Mouse (Mus musculus): ENCODE measurements around the gene Phf23. TPM values are rescaled to one million over a fixed set of nuclear protein-coding genes. Genes with fewer than 3 reads are reported as not detected.

The Phf23 gene
- total and polyA plus RNA-seq, 2 experiments from 2014 or later = 27.4 to 34.2 TPM

- no peak for DNase-seq (ENCODE audit: low spot score)
- Histone ChIP-seq H3K4me2 (ENCODE audit: low read depth, low read length) (no peak overlapping the region), H3K4me1 (ENCODE audit: control insufficient read depth, insufficient read depth) (peaks cover 6% of the 10 kb centered on the region), H3K4me3 (ENCODE audit: low read depth, low read length) (no peak overlapping the region), H3K27me3 (ENCODE audit: control insufficient read depth, insufficient read depth, low read length) (no peaks in the 10 kb centered on the region), H3K9me3 (replicated peaks; ENCODE audit: control insufficient read depth, low read length) (no peaks in the 10 kb centered on the region), H3K36me3 (replicated peaks; ENCODE audit: control insufficient read depth, insufficient read depth, low read length) (peaks cover 68% of the 10 kb centered on the region), H3K27ac (ENCODE audit: low read depth) (no peak overlapping the region), H3K9ac (replicated peaks; ENCODE audit: low read depth, low read length) (no peak overlapping the region)
- no peak for ATAC-seq (ENCODE audit: insufficient read depth, low read depth)
- TF ChIP-seq EP300 (IDR thresholded peaks at IDR 0.05; ENCODE audit: low read depth) (no peak), CTCF (IDR thresholded peaks at IDR 0.05; ENCODE audit: low read depth) (no peak)
- WGBS = 95% methylated on average over 2 of the region's 2 CpGs
These were observed 20.7 kb upstream of the Phf23 start for GRCm38 (mm10) chr11:69974907-69975306.

DNA sequence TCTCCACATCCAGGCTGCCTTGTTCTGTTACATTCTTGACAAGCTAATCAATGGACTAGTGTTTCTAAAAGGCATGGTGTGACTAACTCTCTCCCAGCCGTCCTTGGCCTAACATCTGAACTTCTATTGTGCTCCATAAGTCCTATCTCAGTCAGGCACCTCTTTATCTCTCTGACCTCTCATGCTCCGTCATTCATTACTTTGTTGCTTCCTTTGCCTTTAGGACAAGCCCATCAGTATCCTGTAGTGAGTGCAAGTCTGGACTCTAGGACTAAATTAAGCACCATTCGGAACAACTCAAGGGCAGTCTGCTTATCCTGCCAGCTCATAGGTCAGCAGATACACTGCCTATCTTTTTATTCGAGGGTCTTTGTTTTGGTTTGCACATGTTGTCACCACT, 19.3 kb upstream of the Phf23 start:
- DNase-seq (ENCODE audit: low spot score) = no peak
- H3K9me3 ChIP-seq (replicated peaks; ENCODE audit: control insufficient read depth, low read length) = no peaks in the 10 kb centered on the region
- 42% methylated on average over 4 of the region's 4 CpGs for WGBS
- H3K36me3 ChIP-seq (replicated peaks; ENCODE audit: control insufficient read depth, insufficient read depth, low read length) = peaks cover 58% of the 10 kb centered on the region
- peaks cover 6% of the 10 kb centered on the region for H3K4me1 ChIP-seq (ENCODE audit: control insufficient read depth, insufficient read depth)
- H3K4me2 ChIP-seq (ENCODE audit: low read depth, low read length) = no peak overlapping the region
- no peaks in the 10 kb centered on the region for H3K27me3 ChIP-seq (ENCODE audit: control insufficient read depth, insufficient read depth, low read length)
- no peak overlapping the region for H3K9ac ChIP-seq (replicated peaks; ENCODE audit: low read depth, low read length)
- no peak for TF ChIP-seq EP300 (IDR thresholded peaks at IDR 0.05; ENCODE audit: low read depth)
- no peak for TF ChIP-seq CTCF (IDR thresholded peaks at IDR 0.05; ENCODE audit: low read depth)
- no peak for ATAC-seq (ENCODE audit: insufficient read depth, low read depth)
- no peak overlapping the region for H3K4me3 ChIP-seq (ENCODE audit: low read depth, low read length)
- H3K27ac ChIP-seq (ENCODE audit: low read depth) = no peak overlapping the region

- H3K4me2 ChIP-seq (ENCODE audit: low read depth, low read length) = peak overlapping the region; percentile 98
- H3K27ac ChIP-seq (ENCODE audit: low read depth) = peak overlapping the region; percentile 100
- H3K4me3 ChIP-seq (ENCODE audit: low read depth, low read length) = peak overlapping the region; percentile 99
- peaks cover 36% of the 10 kb centered on the region for H3K36me3 ChIP-seq (replicated peaks; ENCODE audit: control insufficient read depth, insufficient read depth, low read length)
- H3K27me3 ChIP-seq (ENCODE audit: control insufficient read depth, insufficient read depth, low read length) = no peaks in the 10 kb centered on the region
- no peak for TF ChIP-seq CTCF (IDR thresholded peaks at IDR 0.05; ENCODE audit: low read depth)
- TF ChIP-seq EP300 (IDR thresholded peaks at IDR 0.05; ENCODE audit: low read depth) = no peak; the same call in 1 of the 2 replicates
- no peak for ATAC-seq (ENCODE audit: insufficient read depth, low read depth)
- H3K9ac ChIP-seq (replicated peaks; ENCODE audit: low read depth, low read length) = peak overlapping the region; percentile 100
- no peak for DNase-seq (ENCODE audit: low spot score)
- peaks cover 25% of the 10 kb centered on the region for H3K4me1 ChIP-seq (ENCODE audit: control insufficient read depth, insufficient read depth)
- 2% methylated on average over 16 of the region's 16 CpGs for WGBS
- no peaks in the 10 kb centered on the region for H3K9me3 ChIP-seq (replicated peaks; ENCODE audit: control insufficient read depth, low read length)
These were observed 15.8 kb upstream of the Phf23 start for GRCm38 (mm10) chr11:69979827-69980195.

DNA sequence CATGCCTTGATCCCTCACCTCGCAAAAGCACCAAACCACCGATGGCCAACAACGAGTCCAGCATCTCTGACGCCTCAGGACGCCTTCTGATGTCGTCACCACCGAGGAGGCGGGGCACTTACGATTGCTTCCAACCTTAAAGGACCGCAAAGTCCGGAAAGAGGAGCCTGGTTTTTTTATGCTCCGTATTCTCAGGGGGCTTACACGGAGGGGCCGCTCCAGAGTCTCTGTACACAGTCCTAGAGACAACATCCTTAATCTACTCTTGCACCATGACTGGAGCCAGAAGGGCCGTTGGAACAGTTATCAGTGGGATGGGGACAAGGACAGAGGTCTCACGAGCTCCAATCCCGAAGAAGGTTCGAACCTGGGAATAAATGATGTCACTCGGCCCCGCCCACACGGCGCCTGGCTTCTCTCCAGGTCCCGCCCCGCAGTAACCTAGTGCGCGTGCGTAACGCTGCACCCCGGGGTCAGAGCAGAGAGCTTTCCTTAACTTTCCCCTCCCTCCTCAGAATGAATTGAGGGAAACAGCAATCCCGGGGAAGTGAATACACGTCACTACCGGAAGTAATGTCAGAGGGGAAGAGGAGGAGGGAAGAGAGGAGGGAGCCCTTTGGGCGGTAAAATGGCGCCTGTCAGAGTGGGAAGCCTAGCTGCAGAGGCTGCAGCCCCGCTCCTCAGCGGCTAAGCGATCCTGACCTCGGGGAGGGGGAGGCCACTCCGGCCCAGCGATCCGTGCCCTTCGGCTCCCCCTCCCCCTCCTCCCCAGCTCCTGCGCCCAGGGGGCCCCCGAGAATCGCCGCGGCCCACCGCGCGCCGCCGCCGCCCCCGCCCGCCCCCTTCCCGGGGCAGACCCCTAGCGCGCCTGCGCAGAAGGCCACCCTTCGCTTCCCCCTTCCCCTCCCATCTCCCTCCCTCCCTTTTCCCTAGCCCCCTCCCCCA, 15.1 kb upstream of the Phf23 start:
- peaks cover 25% of the 10 kb centered on the region for H3K4me1 ChIP-seq (ENCODE audit: control insufficient read depth, insufficient read depth)
- WGBS = under 1% methylated on average over 44 of the region's 60 CpGs

DNA sequence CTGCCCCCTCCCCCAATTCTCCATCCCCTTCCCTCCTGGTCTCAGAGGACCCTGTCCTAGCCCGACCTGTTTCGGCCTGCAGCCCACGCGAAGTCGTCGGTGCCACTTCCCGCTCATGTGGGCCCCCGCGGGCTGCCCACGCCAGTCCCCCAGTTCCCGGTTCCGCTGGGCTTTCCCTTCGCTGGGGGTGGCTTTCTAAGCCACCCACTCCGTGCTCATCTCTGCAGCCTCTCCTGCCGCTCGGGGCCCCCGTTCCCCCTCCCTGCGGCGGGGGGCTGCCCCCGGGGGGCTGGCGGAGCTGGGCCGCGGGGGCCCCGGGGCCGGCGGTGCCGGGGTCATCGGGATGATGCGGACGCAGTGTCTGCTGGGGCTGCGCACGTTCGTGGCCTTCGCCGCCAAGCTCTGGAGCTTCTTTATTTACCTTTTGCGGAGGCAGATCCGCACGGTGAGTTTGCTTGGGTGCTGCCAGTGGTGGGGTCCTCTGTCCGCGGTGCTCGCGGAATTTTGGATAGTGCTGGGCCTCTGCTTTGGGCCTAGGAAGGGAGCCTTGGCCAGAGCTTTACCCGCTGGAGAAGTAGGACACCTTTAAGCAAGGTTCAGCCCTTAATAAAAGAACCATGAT, 14.3 kb upstream of the Phf23 start, which contains the start of gene Ctdnep1:
Gene Ctdnep1 (plus strand): TSS at position 16 of the 622 bp plus-strand sequence.
- Histone ChIP-seq H3K4me1 (ENCODE audit: control insufficient read depth, insufficient read depth) (peaks cover 25% of the 10 kb centered on the region), H3K36me3 (replicated peaks; ENCODE audit: control insufficient read depth, insufficient read depth, low read length) (peaks cover 35% of the 10 kb centered on the region), H3K4me3 (ENCODE audit: low read depth, low read length) (peak within 1 kb of the TSS; percentile 99), H3K4me2 (ENCODE audit: low read depth, low read length) (peak within 1 kb of the TSS; percentile 98), H3K27me3 (ENCODE audit: control insufficient read depth, insufficient read depth, low read length) (no peaks in the 10 kb centered on the region), H3K9ac (replicated peaks; ENCODE audit: low read depth, low read length) (peak within 1 kb of the TSS; percentile 100), H3K9me3 (replicated peaks; ENCODE audit: control insufficient read depth, low read length) (no peaks in the 10 kb centered on the region), H3K27ac (ENCODE audit: low read depth) (peak within 1 kb of the TSS; percentile 100)
- under 1% methylated on average over 38 of the region's 43 CpGs for WGBS
- TF ChIP-seq CTCF (IDR thresholded peaks at IDR 0.05; ENCODE audit: low read depth) (no peak), EP300 (IDR thresholded peaks at IDR 0.05; ENCODE audit: low read depth) (no peak)
- DNase-seq (ENCODE audit: low spot score) = no peak
- no peak for ATAC-seq (ENCODE audit: insufficient read depth, low read depth)

More for the DNA sequence above, 15.1 kb upstream of the Phf23 start:
- DNase-seq (ENCODE audit: low spot score) (peak; percentile 100), ATAC-seq (ENCODE audit: insufficient read depth, low read depth) (peak; percentile 95)
- H3K9me3 ChIP-seq (replicated peaks; ENCODE audit: control insufficient read depth, low read length) = no peaks in the 10 kb centered on the region
- peak overlapping the region; percentile 99 for H3K4me3 ChIP-seq (ENCODE audit: low read depth, low read length)
- peak overlapping the region; percentile 100 for H3K9ac ChIP-seq (replicated peaks; ENCODE audit: low read depth, low read length)
- H3K27me3 ChIP-seq (ENCODE audit: control insufficient read depth, insufficient read depth, low read length) = no peaks in the 10 kb centered on the region
- H3K27ac ChIP-seq (ENCODE audit: low read depth) = peak overlapping the region; percentile 100
- peak; percentile 66 for TF ChIP-seq EP300 (IDR thresholded peaks at IDR 0.05; ENCODE audit: low read depth)
- no peak for TF ChIP-seq CTCF (IDR thresholded peaks at IDR 0.05; ENCODE audit: low read depth)
- peaks cover 36% of the 10 kb centered on the region for H3K36me3 ChIP-seq (replicated peaks; ENCODE audit: control insufficient read depth, insufficient read depth, low read length)
- H3K4me2 ChIP-seq (ENCODE audit: low read depth, low read length) = peak overlapping the region; percentile 98

All from heart, postnatal 0 days (tissue).